Mouse (Mus musculus): ENCODE data around the gene Myo1e.

GRCm38 (mm10) chr9:70421257-70422056, 214.3 kb downstream of the Myo1e start, which contains the start of gene Ccnb2:
- no peak for TF ChIP-seq GATA1 (IDR thresholded peaks at IDR 0.05; ENCODE audit: low read length)
- TF ChIP-seq TAL1 (IDR thresholded peaks at IDR 0.05; ENCODE audit: low read length), result no peak
